Mouse (Mus musculus): Measurements from ENCODE around the gene Dennd4c. TPM values are rescaled to one million over a fixed set of nuclear protein-coding genes. Genes with fewer than 3 reads are reported as not detected.
A peak's percentile ranks its signal among the peaks of the same experiment; 100 is the strongest.

Gene Dennd4c
- polyA plus RNA-seq (2015; fragmentation: Nextera tagmentation; extraction: Ambion mirVana), result 6.9 and 9.0 TPM in 2 replicates

DNA sequence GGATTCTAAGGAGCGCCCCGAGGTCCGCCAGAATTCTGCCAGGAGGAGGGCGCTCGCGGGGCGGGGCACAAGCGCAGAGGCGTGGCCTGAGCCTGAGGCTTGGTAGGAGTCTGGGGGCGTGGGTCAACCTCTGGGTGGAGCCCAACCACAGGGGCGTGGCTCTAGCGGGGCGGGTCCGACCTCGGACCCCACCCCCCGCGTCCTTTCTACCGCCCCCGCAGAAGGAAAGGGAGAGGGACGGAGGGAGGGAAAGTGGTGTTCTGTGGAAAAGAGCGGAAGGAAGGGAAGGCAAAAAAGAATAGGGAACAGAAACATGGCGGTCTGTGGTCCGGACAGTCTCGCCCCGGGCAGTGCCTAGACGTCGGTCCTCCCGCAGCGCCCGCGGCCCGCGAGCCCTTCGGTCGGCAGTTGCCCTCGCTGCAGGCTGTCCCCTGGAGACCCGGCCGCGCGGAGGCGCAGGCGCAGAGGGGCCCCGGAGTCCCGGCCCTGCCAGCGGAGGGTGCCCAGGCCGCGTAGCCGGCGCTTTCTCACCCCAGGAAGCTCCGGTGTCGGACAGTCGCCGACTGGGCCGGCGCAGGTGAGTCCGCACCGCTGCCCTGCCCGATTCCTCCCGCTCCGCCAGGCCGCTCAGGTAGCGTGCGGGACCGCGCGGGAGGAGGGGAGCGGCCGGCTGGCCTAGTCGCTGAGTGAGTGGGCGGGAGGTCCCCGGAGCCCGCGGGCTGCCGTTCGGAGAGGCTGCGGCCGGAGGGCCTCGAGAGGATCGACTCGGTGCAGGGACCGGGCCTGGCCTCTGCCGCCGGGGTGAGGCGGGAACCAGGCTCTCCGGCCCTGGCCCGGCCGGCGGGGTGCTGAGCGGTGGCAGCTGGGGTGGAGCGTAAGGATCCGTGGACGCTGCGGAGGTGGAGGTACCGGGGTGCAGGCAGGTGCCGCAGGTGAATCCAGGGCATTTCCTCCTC, at the start of gene Dennd4c:
TSS of gene Dennd4c (plus strand) at position 220 of the 956 bp plus-strand sequence.
- under 1% methylated on average over 91 of the region's 95 CpGs for WGBS
- Histone ChIP-seq H3K4me3 (replicated peaks; ENCODE audit: low read length) (peak within 1 kb of the TSS; percentile 99), H3K9ac (ENCODE audit: low read length) (peak within 1 kb of the TSS; percentile 99), H3K27me3 (ENCODE audit: control insufficient read depth, insufficient read depth, low read length) (no peaks in the 10 kb centered on the region), H3K27ac (ENCODE audit: low read length) (peak within 1 kb of the TSS; percentile 90), H3K4me1 (ENCODE audit: control insufficient read depth, insufficient read depth, low read length) (peaks cover 14% of the 10 kb centered on the region), H3K36me3 (ENCODE audit: control insufficient read depth, insufficient read depth, low read length) (no peaks in the 10 kb centered on the region), H3K4me2 (ENCODE audit: low read depth, low read length) (peak within 1 kb of the TSS; percentile 97), H3K9me3 (replicated peaks; ENCODE audit: control insufficient read depth, low read length) (no peaks in the 10 kb centered on the region)
- peak; percentile 99 for ATAC-seq (ENCODE audit: insufficient read depth, low FRiP score)

DNA sequence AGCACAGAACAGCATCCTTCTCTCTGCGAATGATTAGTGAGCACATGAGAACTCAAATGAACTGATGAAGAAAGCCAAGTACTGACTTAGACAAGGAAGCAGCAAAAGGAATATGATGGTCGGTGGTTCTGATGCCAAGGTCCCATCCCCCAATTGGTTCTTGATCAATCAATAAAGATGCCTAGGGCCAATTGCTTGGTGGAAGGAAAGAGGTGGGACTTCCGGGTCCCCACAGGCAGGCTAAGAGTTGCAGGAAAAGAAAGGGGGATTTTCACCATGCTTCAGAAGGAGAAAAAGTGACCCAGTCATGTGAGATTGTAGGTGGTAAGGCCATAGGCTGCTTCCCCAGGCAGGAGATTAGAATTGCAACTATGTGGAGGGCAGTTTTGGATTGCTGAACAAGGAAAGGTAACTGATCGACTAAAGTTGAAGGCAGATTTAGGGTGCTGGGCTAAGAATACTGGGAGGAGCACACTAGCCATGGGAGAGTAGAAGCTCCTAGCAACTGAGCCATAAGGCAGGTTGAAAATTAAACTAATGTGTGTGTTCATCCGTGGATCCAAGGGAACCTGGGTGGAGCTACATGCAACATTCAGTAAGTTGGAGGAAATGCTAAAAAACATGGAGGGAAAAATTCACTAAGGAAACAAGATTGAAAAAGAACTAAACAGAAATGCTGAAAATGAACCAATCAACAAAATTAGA, 49.0 kb upstream of the Dennd4c start:
- ATAC-seq (ENCODE audit: insufficient read depth, low FRiP score), result no peak
- no peaks in the 10 kb centered on the region for H3K36me3 ChIP-seq (ENCODE audit: control insufficient read depth, insufficient read depth, low read length)
- H3K4me2 ChIP-seq (ENCODE audit: low read depth, low read length), result no peak overlapping the region
- H3K4me1 ChIP-seq (ENCODE audit: control insufficient read depth, insufficient read depth, low read length), result no peaks in the 10 kb centered on the region
- H3K27ac ChIP-seq (ENCODE audit: low read length), result no peak overlapping the region
- no peaks in the 10 kb centered on the region for H3K9me3 ChIP-seq (replicated peaks; ENCODE audit: control insufficient read depth, low read length)
- no peak overlapping the region for H3K9ac ChIP-seq (ENCODE audit: low read length)
- WGBS, result 69% methylated on average over 5 of the region's 5 CpGs
- H3K4me3 ChIP-seq (replicated peaks; ENCODE audit: low read length), result no peak overlapping the region
- no peaks in the 10 kb centered on the region for H3K27me3 ChIP-seq (ENCODE audit: control insufficient read depth, insufficient read depth, low read length)

DNA sequence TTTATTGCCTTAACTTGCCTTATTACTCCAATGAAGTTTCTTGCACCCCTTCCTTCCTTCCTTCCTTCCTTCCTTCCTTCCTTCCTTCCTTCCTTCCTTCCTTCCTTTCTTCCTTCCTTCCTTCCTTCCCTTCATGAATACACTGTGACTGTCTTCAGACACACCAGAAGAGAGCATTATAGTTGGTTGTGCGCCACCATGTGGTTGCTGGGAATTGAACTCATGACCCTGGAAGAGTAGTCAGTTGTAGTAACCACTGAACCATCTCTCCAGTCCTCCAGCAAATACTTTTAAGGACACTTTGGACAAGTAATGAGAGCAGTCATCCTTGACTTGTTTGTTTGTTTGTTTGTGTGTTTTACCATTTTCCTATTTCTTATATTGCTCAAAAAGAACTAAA, 39.6 kb upstream of the Dennd4c start:
- no peak for ATAC-seq (ENCODE audit: insufficient read depth, low FRiP score)
- Histone ChIP-seq H3K9me3 (replicated peaks; ENCODE audit: control insufficient read depth, low read length) (no peaks in the 10 kb centered on the region), H3K27me3 (ENCODE audit: control insufficient read depth, insufficient read depth, low read length) (no peaks in the 10 kb centered on the region), H3K9ac (ENCODE audit: low read length) (no peak overlapping the region), H3K4me1 (ENCODE audit: control insufficient read depth, insufficient read depth, low read length) (no peaks in the 10 kb centered on the region; the same call in 1 of the 2 replicates), H3K27ac (ENCODE audit: low read length) (no peak overlapping the region), H3K4me2 (ENCODE audit: low read depth, low read length) (no peak overlapping the region), H3K36me3 (ENCODE audit: control insufficient read depth, insufficient read depth, low read length) (no peaks in the 10 kb centered on the region), H3K4me3 (replicated peaks; ENCODE audit: low read length) (no peak overlapping the region)
- 47% methylated on average over 1 of the region's 1 CpGs for WGBS

DNA sequence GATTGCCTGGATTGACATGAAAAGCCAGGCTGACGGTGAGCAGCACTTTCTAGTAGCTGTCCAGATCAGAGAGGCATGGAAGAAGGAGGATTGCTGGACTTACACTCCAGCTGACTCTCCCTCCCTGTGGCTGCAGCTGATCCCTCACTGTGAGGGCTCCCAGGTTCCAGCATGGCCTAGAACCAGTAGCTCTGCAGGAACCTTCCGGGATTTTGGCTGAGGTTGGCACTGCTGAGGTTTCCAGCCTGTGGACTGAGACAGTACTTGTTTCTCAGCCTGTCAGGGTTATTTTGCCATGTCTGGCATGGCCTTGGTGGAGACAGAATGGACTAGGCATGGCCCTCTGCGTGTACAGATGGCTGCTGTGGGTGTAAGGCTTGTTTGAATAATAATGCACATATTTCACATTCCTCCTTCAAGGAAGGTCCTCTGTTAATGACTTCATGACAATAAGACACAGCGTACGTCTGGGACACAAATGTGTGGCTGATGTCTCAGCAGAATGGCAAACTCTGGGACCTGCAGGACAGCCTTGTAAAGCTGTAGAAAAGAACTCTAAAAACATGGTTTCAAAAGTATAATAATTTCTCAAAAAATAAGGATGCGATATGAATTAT, 38.2 kb upstream of the Dennd4c start:
- Histone ChIP-seq H3K36me3 (ENCODE audit: control insufficient read depth, insufficient read depth, low read length) (no peaks in the 10 kb centered on the region), H3K9me3 (replicated peaks; ENCODE audit: control insufficient read depth, low read length) (no peaks in the 10 kb centered on the region), H3K9ac (ENCODE audit: low read length) (no peak overlapping the region), H3K27me3 (ENCODE audit: control insufficient read depth, insufficient read depth, low read length) (no peaks in the 10 kb centered on the region), H3K4me1 (ENCODE audit: control insufficient read depth, insufficient read depth, low read length) (no peaks in the 10 kb centered on the region; the same call in 1 of the 2 replicates), H3K4me2 (ENCODE audit: low read depth, low read length) (no peak overlapping the region), H3K27ac (ENCODE audit: low read length) (no peak overlapping the region), H3K4me3 (replicated peaks; ENCODE audit: low read length) (no peak overlapping the region)
- ATAC-seq (ENCODE audit: insufficient read depth, low FRiP score), result no peak
- WGBS, result 70% methylated on average over 6 of the region's 6 CpGs

DNA sequence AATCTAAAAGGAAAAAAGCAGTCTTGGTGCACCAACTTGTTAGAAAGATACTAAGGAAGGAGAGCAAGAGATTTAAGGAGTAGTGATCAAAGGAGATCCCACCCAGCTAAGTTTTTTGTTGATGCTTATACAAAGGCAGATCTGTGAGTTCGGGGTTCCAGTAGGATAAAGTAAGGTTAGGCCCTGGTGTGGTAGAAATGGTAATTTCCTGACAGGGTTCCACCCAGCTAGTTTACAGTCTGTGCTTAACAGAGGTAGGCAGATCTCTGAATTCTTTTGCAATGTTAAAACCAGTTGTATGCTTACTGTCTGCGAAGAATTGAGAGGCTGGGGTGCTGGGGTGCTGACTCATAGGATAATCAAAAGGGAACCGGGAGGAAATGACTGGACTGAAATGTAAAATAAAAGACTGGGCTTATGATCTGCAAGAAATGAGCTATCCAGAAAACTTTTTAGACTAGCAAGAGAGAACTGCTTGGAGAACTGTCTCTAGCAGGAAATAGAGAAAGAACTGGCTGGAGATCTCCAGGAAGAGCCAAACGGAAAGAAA, 37.6 kb upstream of the Dennd4c start:
- Histone ChIP-seq H3K27me3 (ENCODE audit: control insufficient read depth, insufficient read depth, low read length) (no peaks in the 10 kb centered on the region), H3K4me2 (ENCODE audit: low read depth, low read length) (no peak overlapping the region), H3K9me3 (replicated peaks; ENCODE audit: control insufficient read depth, low read length) (no peaks in the 10 kb centered on the region), H3K9ac (ENCODE audit: low read length) (no peak overlapping the region), H3K4me1 (ENCODE audit: control insufficient read depth, insufficient read depth, low read length) (no peaks in the 10 kb centered on the region; the same call in 1 of the 2 replicates), H3K4me3 (replicated peaks; ENCODE audit: low read length) (no peak overlapping the region), H3K27ac (ENCODE audit: low read length) (peak overlapping the region; percentile 74), H3K36me3 (ENCODE audit: control insufficient read depth, insufficient read depth, low read length) (no peaks in the 10 kb centered on the region)
- no peak for ATAC-seq (ENCODE audit: insufficient read depth, low FRiP score)
- WGBS, result 53% methylated on average over 4 of the region's 4 CpGs

DNA sequence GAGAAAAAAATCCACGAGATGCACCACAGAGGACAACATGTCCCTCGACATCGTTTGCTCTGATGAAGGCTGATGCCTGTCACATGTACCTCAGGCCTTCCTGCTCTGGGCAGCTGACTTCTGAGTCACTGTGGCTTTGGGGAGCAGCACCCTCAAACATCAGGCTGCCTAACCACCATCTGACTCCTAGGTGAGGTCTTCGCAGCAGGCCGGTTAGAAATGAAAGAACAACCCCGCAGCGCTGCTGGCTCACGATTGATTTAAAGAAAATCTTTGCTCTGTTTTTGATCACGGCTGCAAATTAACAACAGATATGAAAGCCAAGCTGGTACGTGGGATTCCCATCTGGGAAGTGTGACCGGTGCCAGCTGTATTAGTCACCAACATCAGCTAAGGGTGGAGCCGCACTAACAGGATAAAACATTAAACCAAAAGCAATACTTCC, 35.6 kb upstream of the Dennd4c start:
- peak overlapping the region; percentile 16; the same call in 1 of the 2 replicates for H3K4me2 ChIP-seq (ENCODE audit: low read depth, low read length)
- peak; percentile 65 for ATAC-seq (ENCODE audit: insufficient read depth, low FRiP score)
- no peaks in the 10 kb centered on the region for H3K27me3 ChIP-seq (ENCODE audit: control insufficient read depth, insufficient read depth, low read length)
- H3K36me3 ChIP-seq (ENCODE audit: control insufficient read depth, insufficient read depth, low read length), result no peaks in the 10 kb centered on the region
- no peak overlapping the region for H3K4me3 ChIP-seq (replicated peaks; ENCODE audit: low read length)
- peaks cover 6% of the 10 kb centered on the region for H3K4me1 ChIP-seq (ENCODE audit: control insufficient read depth, insufficient read depth, low read length)
- WGBS, result 61% methylated on average over 12 of the region's 12 CpGs
- no peaks in the 10 kb centered on the region for H3K9me3 ChIP-seq (replicated peaks; ENCODE audit: control insufficient read depth, low read length)
- H3K9ac ChIP-seq (ENCODE audit: low read length), result peak overlapping the region; percentile 57; the same call in 1 of the 2 replicates
- H3K27ac ChIP-seq (ENCODE audit: low read length), result peak overlapping the region; percentile 86

DNA sequence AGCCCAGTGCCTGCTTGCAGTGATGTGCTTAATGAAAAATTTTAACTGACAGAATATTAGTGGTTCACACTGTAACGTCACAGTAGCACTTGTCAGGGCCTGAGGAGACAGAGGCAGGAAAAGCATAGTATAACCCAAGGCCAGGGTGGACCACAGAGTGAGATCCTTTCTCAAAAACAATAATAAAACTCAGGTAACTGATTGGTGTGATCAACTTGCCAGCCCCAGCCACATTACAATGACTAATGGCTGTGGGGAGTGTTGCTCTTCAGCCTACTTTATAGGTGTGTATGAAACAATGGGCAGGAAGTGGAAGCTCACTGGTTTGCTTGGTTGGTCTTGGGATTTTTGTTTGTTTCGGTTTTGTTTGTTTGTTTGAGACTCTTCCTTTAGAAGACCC, 34.8 kb upstream of the Dennd4c start:
- H3K4me2 ChIP-seq (ENCODE audit: low read depth, low read length), result no peak overlapping the region
- no peak overlapping the region for H3K9ac ChIP-seq (ENCODE audit: low read length)
- peak overlapping the region; percentile 87 for H3K27ac ChIP-seq (ENCODE audit: low read length)
- ATAC-seq (ENCODE audit: insufficient read depth, low FRiP score), result no peak
- WGBS, result 62% methylated on average over 2 of the region's 2 CpGs
- no peak overlapping the region for H3K4me3 ChIP-seq (replicated peaks; ENCODE audit: low read length)
- H3K27me3 ChIP-seq (ENCODE audit: control insufficient read depth, insufficient read depth, low read length), result no peaks in the 10 kb centered on the region
- H3K9me3 ChIP-seq (replicated peaks; ENCODE audit: control insufficient read depth, low read length), result no peaks in the 10 kb centered on the region
- H3K36me3 ChIP-seq (ENCODE audit: control insufficient read depth, insufficient read depth, low read length), result no peaks in the 10 kb centered on the region
- peaks cover 6% of the 10 kb centered on the region for H3K4me1 ChIP-seq (ENCODE audit: control insufficient read depth, insufficient read depth, low read length)

DNA sequence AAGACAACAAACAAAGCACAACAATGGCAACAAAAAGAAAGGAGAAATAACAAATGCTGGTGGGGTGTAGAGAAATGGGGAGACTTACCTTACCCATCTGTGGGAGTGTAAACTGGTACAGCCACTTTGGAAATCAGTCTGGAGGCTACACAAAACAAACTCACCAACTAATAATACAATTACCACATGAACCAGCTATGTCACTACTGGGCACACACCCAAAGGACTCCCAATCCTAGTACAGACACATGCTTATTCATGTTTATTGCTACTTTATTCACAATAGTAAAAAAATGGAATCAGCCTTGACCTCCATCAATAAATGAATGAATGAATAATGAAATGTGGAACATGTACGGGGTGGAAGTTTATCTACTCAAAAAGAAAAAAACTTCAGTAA, 33.0 kb upstream of the Dennd4c start:
- no peak overlapping the region for H3K4me3 ChIP-seq (replicated peaks; ENCODE audit: low read length)
- no peak overlapping the region for H3K9ac ChIP-seq (ENCODE audit: low read length)
- H3K4me1 ChIP-seq (ENCODE audit: control insufficient read depth, insufficient read depth, low read length), result peaks cover 6% of the 10 kb centered on the region
- H3K27me3 ChIP-seq (ENCODE audit: control insufficient read depth, insufficient read depth, low read length), result no peaks in the 10 kb centered on the region
- 71% methylated on average over 1 of the region's 1 CpGs for WGBS
- H3K9me3 ChIP-seq (replicated peaks; ENCODE audit: control insufficient read depth, low read length), result no peaks in the 10 kb centered on the region
- no peak overlapping the region for H3K27ac ChIP-seq (ENCODE audit: low read length)
- no peaks in the 10 kb centered on the region for H3K36me3 ChIP-seq (ENCODE audit: control insufficient read depth, insufficient read depth, low read length)
- ATAC-seq (ENCODE audit: insufficient read depth, low FRiP score), result no peak
- no peak overlapping the region for H3K4me2 ChIP-seq (ENCODE audit: low read depth, low read length)
